Mouse (Mus musculus): ENCODE data around the gene Coro1b. TPM values are rescaled to one million over a fixed set of nuclear protein-coding genes. Genes with fewer than 3 reads are reported as not detected.

Gene Coro1b
- total RNA-seq, 2 experiments from 2014 or later, result 9.8 to 14.7 TPM

GRCm38 (mm10) chr19:4191528-4192250 is 43.3 kb downstream of the Coro1b start, which contains the start of gene Ppp1ca:
Gene Ppp1ca, plus strand, starts transcription at chr19:4192065.
- intact Hi-C loops (cut with DNase I), result loop anchor here (1.0 to 5.0 kb wide), 2 partner anchors 21 to 64 kb away; partner anchors contain the start of gene Aip
- peak within 1 kb of the TSS; percentile 98 for H3K27ac ChIP-seq
- DNase-seq, result peak; percentile 99
- TF ChIP-seq CTCF (IDR thresholded peaks at IDR 0.05), result peak; percentile 79
- H3K4me3 ChIP-seq, result peak within 1 kb of the TSS; percentile 94

- TF ChIP-seq CTCF (IDR thresholded peaks at IDR 0.05), result no peak
- intact Hi-C loops (cut with DNase I), result loop anchor here (5.0 kb wide), 1 partner anchor 65 kb away; the partner anchor contains the start of gene Aip
- peak overlapping the region; percentile 94 for H3K4me3 ChIP-seq
- DNase-seq, result no peak
- H3K27ac ChIP-seq, result peak overlapping the region; percentile 98
Observed at GRCm38 (mm10) chr19:4192251-4192985, 44.0 kb downstream of the Coro1b start.

- TF ChIP-seq CTCF (IDR thresholded peaks at IDR 0.05), result no peak
- intact Hi-C loops (cut with DNase I), result loop anchor here (5.0 kb wide), 1 partner anchor 66 kb away; the partner anchor contains the start of gene Aip
- H3K27ac ChIP-seq, result peak overlapping the region; percentile 98; the same call in 1 of the 2 replicates
- no peak for DNase-seq
- peak overlapping the region; percentile 94 for H3K4me3 ChIP-seq
Observed at GRCm38 (mm10) chr19:4193129-4193528, 44.7 kb downstream of the Coro1b start.

GRCm38 (mm10) chr19:4194021-4194724 is 45.8 kb downstream of the Coro1b start:
- H3K4me3 ChIP-seq, result no peak overlapping the region
- peak; percentile 10 for DNase-seq
- TF ChIP-seq CTCF (IDR thresholded peaks at IDR 0.05), result no peak
- no peak overlapping the region for H3K27ac ChIP-seq
- intact Hi-C loops (cut with DNase I), result loop anchor here (5.0 kb wide), 1 partner anchor 67 kb away; the partner anchor contains the start of gene Aip

GRCm38 (mm10) chr19:4194776-4195650 is 46.6 kb downstream of the Coro1b start:
- intact Hi-C loops (cut with DNase I), result loop anchor here (5.0 kb wide), 1 partner anchor 68 kb away; the partner anchor contains the start of gene Aip
- H3K27ac ChIP-seq, result no peak overlapping the region
- DNase-seq, result peak; percentile 41
- TF ChIP-seq CTCF (IDR thresholded peaks at IDR 0.05), result no peak
- H3K4me3 ChIP-seq, result no peak overlapping the region

- DNase-seq, result peak; percentile 16
- no peak overlapping the region for H3K4me3 ChIP-seq
- no peak overlapping the region for H3K27ac ChIP-seq
- TF ChIP-seq CTCF (IDR thresholded peaks at IDR 0.05), result no peak
- intact Hi-C loops (cut with DNase I), result no loop called here
Observed at GRCm38 (mm10) chr19:4196048-4196447, 47.6 kb downstream of the Coro1b start.

- intact Hi-C loops (cut with DNase I), result no loop called here
- DNase-seq, result peak; percentile 46
- no peak for TF ChIP-seq CTCF (IDR thresholded peaks at IDR 0.05)
- Histone ChIP-seq H3K4me3 (no peak overlapping the region), H3K27ac (no peak overlapping the region)
Observed at GRCm38 (mm10) chr19:4196548-4196947, 48.1 kb downstream of the Coro1b start.

GRCm38 (mm10) chr19:4197180-4197579 is 48.8 kb downstream of the Coro1b start:
- DNase-seq, result no peak
- Histone ChIP-seq H3K27ac (no peak overlapping the region), H3K4me3 (no peak overlapping the region)
- intact Hi-C loops (cut with DNase I), result no loop called here
- TF ChIP-seq CTCF (IDR thresholded peaks at IDR 0.05), result no peak

GRCm38 (mm10) chr19:4201291-4201909 is 53.0 kb downstream of the Coro1b start, which contains the start of gene Rad9a:
Gene Rad9a, minus strand, starts transcription at chr19:4201662.
- H3K27ac ChIP-seq, result peak within 1 kb of the TSS; percentile 92
- peak within 1 kb of the TSS; percentile 83 for H3K4me3 ChIP-seq
- peak; percentile 97 for DNase-seq
- intact Hi-C loops (cut with DNase I), result no loop called here
- no peak for TF ChIP-seq CTCF (IDR thresholded peaks at IDR 0.05)

- intact Hi-C loops (cut with DNase I), result no loop called here
- no peak for TF ChIP-seq CTCF (IDR thresholded peaks at IDR 0.05)
- Histone ChIP-seq H3K4me3 (peak overlapping the region; percentile 83), H3K27ac (peak overlapping the region; percentile 92)
- no peak for DNase-seq
Observed at GRCm38 (mm10) chr19:4202149-4202548, 53.7 kb downstream of the Coro1b start.

- Histone ChIP-seq H3K27ac (peak overlapping the region; percentile 9; the same call in 1 of the 2 replicates), H3K4me3 (no peak overlapping the region)
- DNase-seq, result no peak
- peak; percentile 6; the same call in 1 of the 2 replicates for TF ChIP-seq CTCF (IDR thresholded peaks at IDR 0.05)
- intact Hi-C loops (cut with DNase I), result no loop called here
Observed at GRCm38 (mm10) chr19:4203148-4203547, 54.7 kb downstream of the Coro1b start.

Other genes with a start within 250 kb of the Coro1b start
- 1 to 10 TPM; 5.1 to 5.8 TPM for gene Tcirg1, start 241.5 kb upstream of the Coro1b start, total RNA-seq (2021)
- 100 to 1,000 TPM; 211 to 334 TPM for gene Ndufs8, start 235.8 kb upstream of the Coro1b start, total RNA-seq (2021)
- under 1 TPM; 0.77 to 0.98 TPM for gene Aldh3b1, start 218.8 kb upstream of the Coro1b start, total RNA-seq (2021)
- gene Unc93b1, start 213.4 kb upstream of the Coro1b start, total RNA-seq (2021), result 1 to 10 TPM; 3.6 to 6.4 TPM
- not detected for gene Aldh3b3, start 190.0 kb upstream of the Coro1b start, total RNA-seq (2021)
- gene Aldh3b2, start 176.3 kb upstream of the Coro1b start, total RNA-seq (2021), result under 1 TPM; 0.11 to 0.15 TPM
- gene Acy3, start 162.0 kb upstream of the Coro1b start, total RNA-seq (2021), result 1 to 10 TPM; 1.7 to 2.6 TPM
- gene Tbx10, start 155.9 kb upstream of the Coro1b start, total RNA-seq (2021), result not detected
- gene Nudt8, start 148.0 kb upstream of the Coro1b start, total RNA-seq (2021), result 10 to 100 TPM; 19.2 to 31.9 TPM
- under 1 TPM; 0.33 to 0.56 TPM for gene Gm49405, start 148.0 kb upstream of the Coro1b start, total RNA-seq (2021)
- gene Doc2g, start 145.3 kb upstream of the Coro1b start, total RNA-seq (2021), result 1 to 10 TPM in 1 of 2 experiments, under 1 TPM in 1; 0.56 to 2.6 TPM
- 100 to 1,000 TPM; 399 to 553 TPM for gene Ndufv1, start 135.8 kb upstream of the Coro1b start, total RNA-seq (2021)
- gene Gstp1, start 110.6 kb upstream of the Coro1b start, total RNA-seq (2021), result 100 to 1,000 TPM; 386 to 408 TPM
- gene Gstp2, start 102.6 kb upstream of the Coro1b start, total RNA-seq (2021), result 100 to 1,000 TPM; 169 to 183 TPM
- not detected for gene Gstp3, start 89.0 kb upstream of the Coro1b start, total RNA-seq (2021)
- not detected for gene Cabp2, start 67.0 kb upstream of the Coro1b start, total RNA-seq (2021)
- gene Cdk2ap2, start 51.4 kb upstream of the Coro1b start, total RNA-seq (2021), result 10 to 100 TPM; 17.9 to 22.4 TPM
- 1 to 10 TPM; 2.3 to 2.5 TPM for gene Pitpnm1, start 48.6 kb upstream of the Coro1b start, total RNA-seq (2021)
- 10 to 100 TPM; 69.9 to 71.8 TPM for gene Aip, start 22.8 kb upstream of the Coro1b start, total RNA-seq (2021)
- not detected for gene Gpr152, start 8.8 kb upstream of the Coro1b start, total RNA-seq (2021)
- not detected for gene Cabp4, start 4.6 kb upstream of the Coro1b start, total RNA-seq (2021)
- under 1 TPM in 1 of 2 experiments, not detected in 1; 0.43 TPM for gene Ptprcap, start 5.0 kb downstream of the Coro1b start, total RNA-seq (2021)
- 10 to 100 TPM; 24.8 to 27.8 TPM for gene Rps6kb2, start 14.7 kb downstream of the Coro1b start, total RNA-seq (2021)
- gene Carns1, start 26.9 kb downstream of the Coro1b start, total RNA-seq (2021), result 10 to 100 TPM; 23.1 to 25.9 TPM
- gene Tbc1d10c, start 42.7 kb downstream of the Coro1b start, total RNA-seq (2021), result 1 to 10 TPM; 6.7 to 6.8 TPM
- 100 to 1,000 TPM; 201 to 214 TPM for gene Ppp1ca, start 43.4 kb downstream of the Coro1b start, total RNA-seq (2021)
- gene Rad9a, start 53.0 kb downstream of the Coro1b start, total RNA-seq (2021), result 1 to 10 TPM; 2.8 to 3.4 TPM
- under 1 TPM; 0.38 to 0.89 TPM for gene Clcf1, start 65.6 kb downstream of the Coro1b start, total RNA-seq (2021)
- gene AC109138.7, start 65.7 kb downstream of the Coro1b start, total RNA-seq (2021), result not detected
- 10 to 100 TPM; 13.6 to 16.4 TPM for gene Pold4, start 83.3 kb downstream of the Coro1b start, total RNA-seq (2021)
- 1 to 10 TPM; 3.3 to 3.9 TPM for gene Ssh3, start 120.6 kb downstream of the Coro1b start, total RNA-seq (2021)
- gene Ankrd13d, start 134.5 kb downstream of the Coro1b start, total RNA-seq (2021), result under 1 TPM; 0.45 to 0.64 TPM
- 10 to 100 TPM; 56.6 to 61.2 TPM for gene Grk2, start 157.6 kb downstream of the Coro1b start, total RNA-seq (2021)
- gene Kdm2a, start 249.7 kb downstream of the Coro1b start, total RNA-seq (2021), result 10 to 100 TPM; 39.1 to 39.7 TPM